Mouse (Mus musculus): ENCODE measurements around the gene Glis2. TPM values are rescaled to one million over a fixed set of nuclear protein-coding genes. Genes with fewer than 3 reads are reported as not detected.

Gene Glis2
- total and polyA plus RNA-seq, 3 experiments = 0.62 to 5.0 TPM; not detected in 1

DNA sequence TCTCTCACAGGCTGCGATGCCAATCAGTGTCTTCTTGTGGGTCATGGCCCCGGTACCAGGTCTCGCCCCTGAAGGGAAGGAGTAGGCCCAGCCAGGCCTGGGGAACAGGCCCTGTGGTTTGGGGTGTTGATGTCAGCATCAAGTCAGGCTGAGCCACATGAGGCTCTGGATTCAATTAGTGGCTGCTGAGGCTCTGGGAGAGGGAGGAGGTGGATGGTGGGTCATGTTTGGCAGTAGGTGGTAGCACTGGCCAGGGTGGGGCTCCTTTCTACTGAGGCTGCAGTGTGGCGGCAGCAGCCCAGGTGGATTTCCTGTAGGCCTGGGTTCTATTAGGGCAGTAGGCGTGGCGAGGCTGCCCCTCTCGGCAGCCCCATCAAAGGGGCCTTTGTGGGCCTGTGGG, 57.1 kb downstream of the Glis2 start:
- no peaks in the 10 kb centered on the region for H3K36me3 ChIP-seq (ENCODE audit: control insufficient read depth in 1 of 2, insufficient read depth in 2 of 2, low read length in 2 of 2)
- no peaks in the 10 kb centered on the region for H3K9me3 ChIP-seq (replicated peaks; ENCODE audit: insufficient read depth, low read length)
- no peak overlapping the region for H3K27ac ChIP-seq (ENCODE audit: control insufficient read depth, low read depth, low read length)
- H3K79me2 ChIP-seq (ENCODE audit: control insufficient read depth, insufficient read depth, low read length, poor library complexity) = no peaks in the 10 kb centered on the region
- H3K4me1 ChIP-seq (ENCODE audit: control insufficient read depth in 1 of 2, insufficient read depth in 2 of 2, low read length in 2 of 2) = no peaks in the 10 kb centered on the region
- H3K27me3 ChIP-seq (ENCODE audit: control insufficient read depth in 1 of 2, insufficient read depth in 2 of 2, low read length in 2 of 2) = no peaks in the 10 kb centered on the region
- no peak overlapping the region for H3K4me3 ChIP-seq (ENCODE audit: control insufficient read depth in 1 of 2, insufficient read depth in 1 of 2, low read depth in 2 of 2, low read length in 2 of 2)
- H3K9ac ChIP-seq (ENCODE audit: control insufficient read depth, low read depth, low read length, poor library complexity, severe bottlenecking) = no peak overlapping the region
- no peak for DNase-seq (ENCODE audit: low read depth, low spot score)
- TF ChIP-seq POLR2AphosphoS5 (IDR thresholded peaks at IDR 0.05; ENCODE audit: borderline replicate concordance, low read depth, low read length) (no peak), NRF1 (IDR thresholded peaks at IDR 0.05; ENCODE audit: insufficient read depth, low read depth, low read length, poor library complexity, severe bottlenecking) (no peak), HCFC1 (IDR thresholded peaks at IDR 0.05; ENCODE audit: low read depth, low read length) (no peak), CHD2 (IDR thresholded peaks at IDR 0.05; ENCODE audit: low read length) (no peak), MYB (IDR thresholded peaks at IDR 0.05; ENCODE audit: low read depth, low read length) (no peak), POLR2AphosphoS2 (IDR thresholded peaks at IDR 0.05; ENCODE audit: low read length) (no peak), SIN3A (IDR thresholded peaks at IDR 0.05; ENCODE audit: low read length) (no peak), MXI1 (IDR thresholded peaks at IDR 0.05; ENCODE audit: low read depth, low read length) (no peak)

DNA sequence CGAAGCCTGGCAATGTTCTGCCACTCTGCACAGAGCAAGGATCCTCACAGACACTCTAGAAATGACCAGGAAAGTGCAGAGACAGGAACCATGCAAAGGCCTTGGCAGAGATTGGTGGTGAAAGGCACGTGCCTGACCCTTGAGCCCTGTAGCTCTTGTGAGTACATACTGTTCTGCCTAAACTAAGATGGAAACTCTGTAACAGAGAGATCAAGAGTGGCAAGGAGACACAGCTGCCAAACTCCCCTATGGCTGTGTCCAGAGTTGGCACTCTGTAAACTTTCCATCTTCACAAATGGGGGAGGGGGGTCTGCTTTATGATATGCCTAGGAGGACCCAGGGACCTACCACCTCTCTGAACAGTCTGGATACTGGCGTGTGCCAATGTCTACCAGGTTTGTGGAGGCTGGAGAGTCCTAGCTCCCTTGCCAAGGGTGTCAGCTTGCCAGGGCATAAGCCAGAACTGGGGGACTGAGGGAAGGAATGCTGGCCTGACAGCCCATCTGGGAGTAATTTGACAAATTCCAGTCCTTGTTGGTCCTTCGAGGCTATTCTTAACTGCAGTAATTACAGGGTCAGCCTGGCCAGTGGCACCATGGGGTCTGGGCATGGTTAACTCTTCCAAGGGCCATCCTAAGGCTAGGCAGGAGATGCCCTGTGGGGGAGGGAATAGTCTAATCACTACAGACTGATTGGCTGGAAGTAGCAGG, 58.3 kb downstream of the Glis2 start:
- TF ChIP-seq NELFE (IDR thresholded peaks at IDR 0.05; ENCODE audit: low read depth, low read length) (no peak), USF2 (IDR thresholded peaks at IDR 0.05; ENCODE audit: borderline replicate concordance in 1 of 2, insufficient read depth in 1 of 2, low read depth in 1 of 2, low read length in 2 of 2) (no peak), USF1 (IDR thresholded peaks at IDR 0.05; ENCODE audit: low read depth, low read length) (no peak), POLR2AphosphoS2 (IDR thresholded peaks at IDR 0.05; ENCODE audit: low read length) (no peak), TCF12 (IDR thresholded peaks at IDR 0.05; ENCODE audit: low read depth, low read length) (no peak), HCFC1 (IDR thresholded peaks at IDR 0.05; ENCODE audit: low read depth, low read length) (no peak), ZMIZ1 (IDR thresholded peaks at IDR 0.05; ENCODE audit: low read depth, low read length) (no peak), TAL1 (IDR thresholded peaks at IDR 0.05; ENCODE audit: low read length) (no peak), ELF1 (IDR thresholded peaks at IDR 0.05; ENCODE audit: low read depth, low read length) (no peak), MYC (IDR thresholded peaks at IDR 0.05; ENCODE audit: low read depth, low read length) (no peak), GABPA (IDR thresholded peaks at IDR 0.05; ENCODE audit: low read depth, low read length) (no peak), SMC3 (IDR thresholded peaks at IDR 0.05; ENCODE audit: low read depth, low read length) (no peak)
- H3K4me1 ChIP-seq (ENCODE audit: control insufficient read depth in 1 of 2, insufficient read depth in 2 of 2, low read length in 2 of 2) = no peaks in the 10 kb centered on the region
- no peak overlapping the region for H3K4me3 ChIP-seq (ENCODE audit: control insufficient read depth in 1 of 2, insufficient read depth in 1 of 2, low read depth in 2 of 2, low read length in 2 of 2)
- H3K27ac ChIP-seq (ENCODE audit: control insufficient read depth, low read depth, low read length) = no peak overlapping the region
- no peak overlapping the region for H3K9ac ChIP-seq (ENCODE audit: control insufficient read depth, low read depth, low read length, poor library complexity, severe bottlenecking)
- H3K9me3 ChIP-seq (replicated peaks; ENCODE audit: insufficient read depth, low read length) = no peaks in the 10 kb centered on the region
- H3K36me3 ChIP-seq (ENCODE audit: control insufficient read depth in 1 of 2, insufficient read depth in 2 of 2, low read length in 2 of 2) = no peaks in the 10 kb centered on the region
- DNase-seq (ENCODE audit: low read depth, low spot score) = no peak
- H3K27me3 ChIP-seq (ENCODE audit: control insufficient read depth in 1 of 2, insufficient read depth in 2 of 2, low read length in 2 of 2) = no peaks in the 10 kb centered on the region
- no peaks in the 10 kb centered on the region for H3K79me2 ChIP-seq (ENCODE audit: control insufficient read depth, insufficient read depth, low read length, poor library complexity)

Data from MEL (cell line).